Mouse (Mus musculus): Measurements from ENCODE around the gene Mamdc2.

The Mamdc2 gene

GRCm38 (mm10) chr19:23434433-23434832 lies 13.8 kb downstream of the Mamdc2 start:
- no peak for DNase-seq

- no peak for DNase-seq
Observed at GRCm38 (mm10) chr19:23417668-23418067, 30.6 kb downstream of the Mamdc2 start.

- no peak for DNase-seq
Observed at GRCm38 (mm10) chr19:23410800-23411199, 37.4 kb downstream of the Mamdc2 start.

GRCm38 (mm10) chr19:23410328-23410727 lies 37.9 kb downstream of the Mamdc2 start:
- DNase-seq, result no peak

GRCm38 (mm10) chr19:23401469-23402135 lies 46.6 kb downstream of the Mamdc2 start:
- DNase-seq, result no peak

- peak; percentile 8 for DNase-seq
Observed at GRCm38 (mm10) chr19:23400485-23400884, 47.8 kb downstream of the Mamdc2 start.

GRCm38 (mm10) chr19:23395956-23396355 lies 52.3 kb downstream of the Mamdc2 start:
- no peak for DNase-seq

GRCm38 (mm10) chr19:23394597-23394996 lies 53.6 kb downstream of the Mamdc2 start:
- no peak for DNase-seq

- DNase-seq, result no peak
Observed at GRCm38 (mm10) chr19:23388862-23389272, 59.4 kb downstream of the Mamdc2 start.

- no peak for DNase-seq
Observed at GRCm38 (mm10) chr19:23388083-23388861, 60.0 kb downstream of the Mamdc2 start.

GRCm38 (mm10) chr19:23382396-23382795 lies 65.8 kb downstream of the Mamdc2 start:
- DNase-seq, result no peak

GRCm38 (mm10) chr19:23380968-23381367 lies 67.3 kb downstream of the Mamdc2 start:
- no peak for DNase-seq

GRCm38 (mm10) chr19:23379752-23380504 lies 68.3 kb downstream of the Mamdc2 start:
- DNase-seq, result no peak

- DNase-seq, result no peak
Observed at GRCm38 (mm10) chr19:23376536-23377201, 71.6 kb downstream of the Mamdc2 start.

- DNase-seq, result no peak
Observed at GRCm38 (mm10) chr19:23374941-23375656, 73.1 kb downstream of the Mamdc2 start.

GRCm38 (mm10) chr19:23373728-23374127 lies 74.5 kb downstream of the Mamdc2 start:
- DNase-seq, result no peak

GRCm38 (mm10) chr19:23373287-23373686 lies 75.0 kb downstream of the Mamdc2 start:
- peak; percentile 50 for DNase-seq

GRCm38 (mm10) chr19:23369275-23369674 lies 79.0 kb downstream of the Mamdc2 start:
- no peak for DNase-seq

GRCm38 (mm10) chr19:23362006-23362405 lies 86.2 kb downstream of the Mamdc2 start:
- no peak for DNase-seq

- DNase-seq, result no peak
Observed at GRCm38 (mm10) chr19:23361124-23361523, 87.1 kb downstream of the Mamdc2 start.

GRCm38 (mm10) chr19:23360536-23360935 lies 87.7 kb downstream of the Mamdc2 start:
- no peak for DNase-seq

GRCm38 (mm10) chr19:23357253-23357652 lies 91.0 kb downstream of the Mamdc2 start:
- DNase-seq, result no peak

All from kidney, adult 9 months (tissue).